10 mouse cellular contexts compared by ENCODE assay signal in the genomic region with DNA sequence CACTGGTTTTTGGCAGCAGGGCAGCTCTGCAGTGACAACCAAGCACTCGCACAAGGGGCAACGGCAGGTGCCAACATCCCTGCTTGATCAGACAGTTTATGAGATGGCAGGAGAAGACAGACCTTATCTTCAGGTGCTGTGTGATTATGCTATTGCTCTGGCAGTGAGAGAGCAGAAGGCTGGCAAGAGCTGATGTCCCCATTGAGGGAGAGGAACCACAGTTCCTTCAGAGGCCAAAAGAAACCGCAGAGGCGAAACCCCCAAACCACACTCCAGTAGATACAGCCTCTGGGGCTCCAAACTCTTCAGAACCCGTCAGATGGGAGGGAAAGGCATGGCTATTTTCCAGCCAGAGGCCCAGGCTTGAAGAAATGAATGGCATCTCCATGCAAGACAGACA. TPM values are rescaled to one million over a fixed set of nuclear protein-coding genes. Genes with fewer than 3 reads are reported as not detected.
DNase-seq lines count a peak whose midpoint lies in the region; ATAC-seq lines count a peak whose summit lies in the region.
"Had no signal": no experiment of that assay in that cellular context is flagged by ENCODE, and none has a peak within 500 bp of the region (broad histone marks: within the 10 kb centered on the region; RNA-seq: fewer than 3 reads in every experiment).

No protein-coding gene starts in this region.

- no peak for ATAC-seq in lung, embryonic 15.5 days (ENCODE audit: borderline replicate concordance, extremely low read depth, low FRiP score, low TSS enrichment)
- ATAC-seq in limb, embryonic 13.5 days (ENCODE audit: low FRiP score, low read depth), result no peak
- ATAC-seq in neural tube, embryonic 15.5 days (ENCODE audit: low FRiP score), result no peak

- 53% methylated on average over 5 of the region's 5 CpGs for WGBS in lung, embryonic 15.5 days
- WGBS in limb, embryonic 13.5 days, result 44% methylated on average over 5 of the region's 5 CpGs
- 45% methylated on average over 5 of the region's 5 CpGs for whole genome bisulfite sequencing in neural tube, embryonic 15.5 days

- H3K27me3 ChIP-seq in lung, embryonic 15.5 days, result peaks cover 16% of the 10 kb centered on the region; the same call in 1 of the 2 replicates
- H3K27me3 ChIP-seq in limb, embryonic 13.5 days, result peaks cover 4% of the 10 kb centered on the region
- H3K27me3 ChIP-seq in neural tube, embryonic 15.5 days (replicated peaks), result no peaks in the 10 kb centered on the region

- H3K27ac ChIP-seq in lung, embryonic 15.5 days, result no peak overlapping the region
- no peak overlapping the region for H3K27ac ChIP-seq in limb, embryonic 13.5 days
- no peak overlapping the region for H3K27ac ChIP-seq in neural tube, embryonic 15.5 days (replicated peaks)
- H3K27ac ChIP-seq: gastrocnemius, adult 2 months; macrophage had no signal

- peak overlapping the region; percentile 71; the same call in 1 of the 2 replicates for H3K4me3 ChIP-seq in lung, embryonic 15.5 days
- H3K4me3 ChIP-seq in limb, embryonic 13.5 days, result peak overlapping the region; percentile 80
- peak overlapping the region; percentile 77 for H3K4me3 ChIP-seq in neural tube, embryonic 15.5 days (replicated peaks)

- peaks cover 14% of the 10 kb centered on the region for H3K4me1 ChIP-seq in lung, embryonic 15.5 days
- peaks cover 21% of the 10 kb centered on the region for H3K4me1 ChIP-seq in limb, embryonic 13.5 days
- H3K4me1 ChIP-seq in neural tube, embryonic 15.5 days, result peaks cover 25% of the 10 kb centered on the region

- H3K9ac ChIP-seq in lung, embryonic 15.5 days, result no peak overlapping the region
- no peak overlapping the region for H3K9ac ChIP-seq in limb, embryonic 13.5 days
- no peak overlapping the region for H3K9ac ChIP-seq in neural tube, embryonic 15.5 days (replicated peaks)

- no peaks in the 10 kb centered on the region for H3K9me3 ChIP-seq in lung, embryonic 15.5 days
- no peaks in the 10 kb centered on the region for H3K9me3 ChIP-seq in limb, embryonic 13.5 days
- no peaks in the 10 kb centered on the region for H3K9me3 ChIP-seq in neural tube, embryonic 15.5 days (replicated peaks)

- H3K36me3 ChIP-seq in lung, embryonic 15.5 days, result no peaks in the 10 kb centered on the region
- no peaks in the 10 kb centered on the region for H3K36me3 ChIP-seq in limb, embryonic 13.5 days
- H3K36me3 ChIP-seq in neural tube, embryonic 15.5 days, result no peaks in the 10 kb centered on the region

- DNase-seq in cerebellum, adult 9-11 months, result peak; percentile 5
- no peak for DNase-seq in cerebellum, postnatal 14 days
- no peak for DNase-seq in lung, postnatal 10 days
- DNase-seq in ovary, postnatal 36 days (ENCODE audit: low spot score), result no peak
- no peak for DNase-seq in layer of hippocampus, postnatal 25 days (ENCODE audit: extremely low spot score in 1 of 2, low spot score in 1 of 2)
- DNase-seq: gastrocnemius, adult 2 months had no signal

- peak overlapping the region; percentile 99 for H3K4me2 ChIP-seq in lung, embryonic 15.5 days
- H3K4me2 ChIP-seq in limb, embryonic 13.5 days (replicated peaks), result peak overlapping the region; percentile 94
- H3K4me2 ChIP-seq in neural tube, embryonic 15.5 days, result peak overlapping the region; percentile 84

RNA-seq across cellular contexts. Expression of a gene that starts 0.9 kb away (rescaled TPM):
- 1.7 TPM in 2 replicates for polyA plus RNA-seq in lung, embryonic 15.5 days (2015; fragmentation: Nextera tagmentation; extraction: Ambion mirVana)
- 5.1 and 5.2 TPM in 2 replicates for polyA plus RNA-seq in limb, embryonic 13.5 days (2015; fragmentation: Nextera tagmentation; extraction: Ambion mirVana)
- polyA plus RNA-seq in neural tube, embryonic 15.5 days (2015; fragmentation: Nextera tagmentation; extraction: Ambion mirVana), result 18.3 and 21.7 TPM in 2 replicates
- total RNA-seq in layer of hippocampus, postnatal 25 days (2021), result 10 to 100 TPM; 29.4 to 29.5 TPM
- total RNA-seq: gastrocnemius, adult 2 months had no signal
- polyA plus RNA-seq: macrophage had no signal
